Mouse (Mus musculus): ENCODE measurements around the gene Smco3. TPM values are rescaled to one million over a fixed set of nuclear protein-coding genes. Genes with fewer than 3 reads are reported as not detected.
A peak's percentile ranks its signal among the peaks of the same experiment; 100 is the strongest.
"Not testable (repeated sequence)": the region's sequence is repeated elsewhere in the genome, so short reads cannot be mapped to it uniquely, and the experiment has no call there.

Gene Smco3
- 1 to 10 TPM; 1.2 to 1.6 TPM for total RNA-seq (2021)
- long read RNA-seq, experiment 1, transcript Smco3-201 (2 exons, 2,056 nt): major isoform, 5 of 7 reads
- long read RNA-seq, experiment 1, partial matches to known transcripts: 0 of 7 reads
- long read RNA-seq, experiment 1, other reads (novel, unspliced or antisense): 2 of 7 reads
- long read RNA-seq, experiment 2: 0 reads

DNA sequence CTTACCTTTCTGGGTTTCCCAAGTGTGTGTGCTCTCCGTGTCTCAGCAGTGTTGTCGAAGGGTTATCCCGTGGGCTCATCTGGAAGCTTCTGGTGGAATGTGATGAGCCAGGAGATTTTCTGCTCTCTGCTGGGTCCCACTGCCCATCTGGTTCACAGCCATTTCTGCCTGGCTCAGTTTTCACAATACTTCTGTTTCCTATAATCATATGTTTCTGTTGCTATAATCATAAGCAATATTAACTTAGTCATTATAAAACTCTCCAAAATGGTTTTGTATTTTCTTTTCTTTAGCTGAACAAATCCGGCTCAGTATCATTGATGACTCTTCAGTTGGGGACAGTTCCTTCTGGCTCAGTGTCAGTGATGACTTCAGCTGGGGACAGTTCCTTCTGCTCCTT lies at the start of gene Smco3:
Gene Smco3, minus strand, starts transcription at position 101 of the 400 bp plus-strand sequence.
- DNase-seq (ENCODE audit: low spot score in 2 of 2): no peak

DNA sequence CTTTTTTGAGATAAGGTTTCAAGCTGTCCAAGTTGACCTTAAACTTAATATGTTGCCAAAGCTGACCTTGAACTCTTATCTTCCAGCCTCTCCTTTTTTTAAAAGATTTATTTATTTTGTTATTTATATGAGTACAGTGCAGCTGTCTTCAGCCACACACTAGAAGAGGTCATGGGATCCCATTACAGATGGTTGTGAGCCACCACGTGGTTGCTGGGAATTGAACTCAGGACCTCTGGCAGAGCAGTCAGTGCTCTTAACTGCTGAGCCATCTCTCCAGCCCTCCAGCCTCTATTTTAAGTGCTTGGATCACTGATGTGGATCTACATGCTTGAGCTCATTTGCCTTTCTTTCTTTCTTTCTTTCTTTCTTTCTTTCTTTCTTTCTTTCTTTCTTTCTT lies 49.5 kb upstream of the Smco3 start:
- DNase-seq (ENCODE audit: low spot score in 2 of 2): not testable (repeated sequence)

DNA sequence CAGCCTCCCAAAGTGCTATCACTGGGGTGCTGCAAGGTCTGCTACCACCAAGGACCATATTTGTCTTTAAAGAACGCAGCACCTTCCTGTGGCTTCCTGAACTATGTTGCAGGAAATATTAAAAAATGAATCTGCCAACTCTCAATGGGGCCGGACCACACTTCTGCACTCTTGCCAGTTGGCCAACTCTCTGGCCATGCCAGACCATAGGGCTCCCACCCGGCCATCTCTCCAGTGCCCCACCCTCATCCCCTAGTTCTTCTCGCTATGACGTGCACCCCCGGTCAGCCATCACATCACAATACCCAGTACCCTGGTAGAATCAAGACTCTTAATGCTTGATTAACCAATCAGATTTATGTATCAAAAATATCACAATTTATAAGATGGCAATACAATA lies 48.7 kb upstream of the Smco3 start:
- no peak for DNase-seq (ENCODE audit: low spot score in 2 of 2)

DNA sequence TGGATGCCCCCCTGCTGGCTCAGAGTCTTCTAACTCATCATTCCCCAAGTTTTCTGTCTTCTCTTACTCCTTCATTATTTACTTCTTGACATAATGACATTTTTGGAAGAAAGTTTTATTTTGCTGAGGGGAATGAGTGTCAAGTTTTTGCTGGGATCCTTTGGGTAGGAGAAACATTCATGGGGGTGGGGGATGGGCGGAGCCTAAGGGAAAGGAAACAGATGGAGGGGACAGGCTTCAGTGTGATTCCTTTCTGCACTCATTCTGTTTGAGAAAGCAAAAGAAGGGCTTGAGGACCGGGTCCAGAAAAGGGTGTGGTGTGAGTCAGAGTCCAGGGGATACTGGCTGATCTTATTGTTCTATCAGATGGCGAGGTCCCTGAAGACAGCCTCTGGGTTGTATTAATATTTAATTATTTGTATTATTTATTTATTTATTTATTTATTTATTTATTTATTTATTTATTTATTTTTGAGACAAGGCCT lies 48.2 kb upstream of the Smco3 start:
- no peak for DNase-seq (ENCODE audit: low spot score in 2 of 2)

DNA sequence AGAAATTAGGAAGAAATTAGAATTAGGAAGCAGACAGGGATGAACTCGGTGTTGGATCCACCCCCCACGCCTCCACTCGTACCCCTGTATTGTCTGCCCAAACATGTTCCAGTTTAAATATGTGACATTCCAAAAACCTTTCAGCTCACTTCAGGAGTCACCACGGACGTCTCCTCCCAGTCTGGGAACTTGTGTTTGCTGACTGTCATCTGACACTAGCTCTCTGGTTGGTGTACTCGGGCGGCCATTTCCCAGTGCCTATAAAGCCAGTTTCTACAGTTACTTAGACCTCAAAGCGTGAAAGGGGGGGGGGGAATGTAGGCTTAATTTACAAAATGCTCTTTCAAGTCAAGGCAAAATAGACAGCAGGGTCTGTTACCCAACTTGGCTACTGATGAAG lies 46.4 kb upstream of the Smco3 start:
- no peak for DNase-seq (ENCODE audit: low spot score in 2 of 2)

GRCm38 (mm10) chr6:136875670-136876069 lies 40.4 kb upstream of the Smco3 start, which contains the start of gene Mgp:
Gene Mgp (minus strand): TSS chr6:136875823.
- DNase-seq (ENCODE audit: low spot score in 2 of 2): peak in 1 of 2 experiments; percentile 45

GRCm38 (mm10) chr6:136874599-136874998 lies 39.3 kb upstream of the Smco3 start:
- DNase-seq (ENCODE audit: low spot score in 2 of 2): no peak

- DNase-seq (ENCODE audit: low spot score in 2 of 2): no peak
These were observed 33.7 kb upstream of the Smco3 start for GRCm38 (mm10) chr6:136868921-136869320.

GRCm38 (mm10) chr6:136866150-136866549 lies 30.9 kb upstream of the Smco3 start:
- DNase-seq (ENCODE audit: low spot score in 2 of 2): no peak

DNA sequence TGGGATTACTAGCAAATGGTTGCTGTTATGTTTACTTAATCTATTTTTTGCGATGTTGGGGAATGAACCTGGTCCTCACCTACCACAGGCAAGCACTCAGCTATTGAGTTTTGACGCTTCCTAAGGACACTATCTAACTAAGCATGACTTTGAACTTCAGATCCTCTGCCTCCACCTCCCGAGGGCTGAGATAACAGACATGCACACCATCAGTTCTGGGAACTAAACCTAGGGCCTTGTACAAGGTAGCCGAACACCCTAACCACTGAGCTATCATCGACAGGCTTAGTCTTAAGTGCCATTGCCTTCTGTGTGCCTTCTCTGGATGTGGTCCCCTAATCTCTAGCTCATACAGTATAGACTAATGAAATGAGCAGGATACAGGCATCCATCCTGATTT lies 30.1 kb upstream of the Smco3 start:
- DNase-seq (ENCODE audit: low spot score in 2 of 2): no peak

GRCm38 (mm10) chr6:136861020-136861419 lies 25.8 kb upstream of the Smco3 start:
- DNase-seq (ENCODE audit: low spot score in 2 of 2): no peak

- DNase-seq (ENCODE audit: low spot score in 2 of 2): no peak
These were observed 23.2 kb upstream of the Smco3 start for GRCm38 (mm10) chr6:136858420-136858819.

GRCm38 (mm10) chr6:136857873-136858260 lies 22.6 kb upstream of the Smco3 start:
- no peak for DNase-seq (ENCODE audit: low spot score in 2 of 2)

DNA sequence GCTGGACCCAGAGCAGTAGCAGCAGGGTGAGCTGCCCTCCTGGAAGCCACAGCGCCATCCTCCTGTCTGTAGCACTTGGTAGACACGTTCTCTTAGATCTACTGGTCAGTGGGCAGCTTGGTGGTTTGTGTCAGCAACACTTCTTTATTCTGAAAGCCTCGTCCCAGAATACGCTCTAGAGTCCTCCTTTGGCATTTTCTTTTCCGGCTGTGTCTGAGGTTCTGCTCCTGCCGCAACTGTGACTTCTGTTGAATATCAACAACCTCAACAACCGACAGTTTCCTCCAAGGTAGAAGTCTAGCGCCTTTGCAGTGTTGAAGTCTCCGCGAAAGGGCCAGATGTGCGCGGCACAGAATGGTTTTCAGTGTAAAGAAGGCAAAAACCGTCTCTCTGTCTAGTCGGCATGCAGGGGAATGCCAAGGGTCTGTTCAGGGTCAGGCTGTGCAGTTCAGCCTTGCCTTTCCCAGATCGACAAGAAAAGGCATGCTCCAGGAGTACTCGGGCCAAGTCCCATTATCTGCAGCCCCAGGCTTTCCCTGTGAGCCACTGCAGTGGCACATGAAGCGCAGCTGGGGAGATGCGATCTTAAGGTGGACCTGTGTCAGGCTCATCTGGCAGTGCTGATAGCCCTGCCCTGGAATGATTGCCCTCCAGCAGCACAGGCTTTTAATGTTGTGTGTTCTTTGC lies 22.1 kb upstream of the Smco3 start, which contains the start of gene Art4:
Gene Art4, minus strand, starts transcription at position 548 of the 687 bp plus-strand sequence.
- no peak for DNase-seq (ENCODE audit: low spot score in 2 of 2)

GRCm38 (mm10) chr6:136856071-136856636 lies 20.9 kb upstream of the Smco3 start:
- no peak for DNase-seq (ENCODE audit: low spot score in 2 of 2)

- no peak for DNase-seq (ENCODE audit: low spot score in 2 of 2)
These were observed 19.9 kb upstream of the Smco3 start for GRCm38 (mm10) chr6:136855183-136855582.

- no peak for DNase-seq (ENCODE audit: low spot score in 2 of 2)
These were observed 19.1 kb upstream of the Smco3 start for GRCm38 (mm10) chr6:136854361-136854781.

- no peak for DNase-seq (ENCODE audit: low spot score in 2 of 2)
These were observed 17.5 kb upstream of the Smco3 start for GRCm38 (mm10) chr6:136852762-136853161.

DNA sequence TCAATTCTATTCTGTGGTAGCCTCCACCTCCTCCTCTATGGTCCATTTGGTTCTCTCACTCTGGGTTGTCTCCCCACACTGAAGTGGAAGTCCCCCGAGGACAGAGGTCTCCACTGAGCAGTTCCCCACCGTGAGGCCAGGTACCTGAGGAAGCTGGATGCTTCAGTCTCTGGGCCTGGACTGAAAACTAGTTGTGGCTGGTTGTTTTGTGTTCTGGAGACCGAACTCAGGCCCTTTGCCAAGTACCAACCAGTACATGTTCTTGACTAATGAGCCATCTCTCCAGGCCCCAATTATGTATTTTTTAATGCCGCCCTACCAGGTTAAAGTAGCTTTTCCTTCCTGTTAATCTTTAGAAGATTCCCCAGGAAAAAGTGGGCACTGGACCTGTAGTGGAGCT lies 17.1 kb upstream of the Smco3 start:
- DNase-seq (ENCODE audit: low spot score in 2 of 2): no peak

- DNase-seq (ENCODE audit: low spot score in 2 of 2): no peak
These were observed 15.0 kb upstream of the Smco3 start for GRCm38 (mm10) chr6:136850267-136850666.

GRCm38 (mm10) chr6:136848971-136849370 lies 13.7 kb upstream of the Smco3 start:
- DNase-seq (ENCODE audit: low spot score in 2 of 2): no peak

GRCm38 (mm10) chr6:136848399-136848798 lies 13.1 kb upstream of the Smco3 start:
- no peak for DNase-seq (ENCODE audit: low spot score in 2 of 2)
